Mouse (Mus musculus) kidney, adult 8-10 months (tissue): ENCODE measurements around the gene Mid1.

Experiments used
- DNase-seq, 2 experiments: peaks; one replicate each; pipeline ENCODE4 v3.0.0; 2022

The Mid1 gene

GRCm38 (mm10) chrX:169826947-169827346 lies 141.9 kb downstream of the Mid1 start:
- DNase-seq, result no peak

GRCm38 (mm10) chrX:169827720-169828119 lies 142.7 kb downstream of the Mid1 start:
- DNase-seq, result no peak

- DNase-seq, result no peak
Observed at GRCm38 (mm10) chrX:169828136-169828535, 143.1 kb downstream of the Mid1 start.

GRCm38 (mm10) chrX:169830052-169830451 lies 145.1 kb downstream of the Mid1 start:
- DNase-seq, result no peak

GRCm38 (mm10) chrX:169837947-169838649 lies 153.1 kb downstream of the Mid1 start:
- no peak for DNase-seq

- DNase-seq, result no peak
Observed at GRCm38 (mm10) chrX:169838650-169838971, 153.6 kb downstream of the Mid1 start.

- no peak for DNase-seq
Observed at GRCm38 (mm10) chrX:169843267-169843666, 158.3 kb downstream of the Mid1 start.

- no peak for DNase-seq
Observed at GRCm38 (mm10) chrX:169844150-169844772, 159.3 kb downstream of the Mid1 start.

- DNase-seq, result no peak
Observed at GRCm38 (mm10) chrX:169846187-169846586, 161.2 kb downstream of the Mid1 start.

GRCm38 (mm10) chrX:169861194-169861720 lies 176.3 kb downstream of the Mid1 start:
- no peak for DNase-seq

- DNase-seq, result no peak
Observed at GRCm38 (mm10) chrX:169862440-169862839, 177.4 kb downstream of the Mid1 start.

- DNase-seq, result peak in 1 of 2 experiments; percentile 67
Observed at GRCm38 (mm10) chrX:169862848-169863247, 177.8 kb downstream of the Mid1 start.

- DNase-seq, result no peak
Observed at GRCm38 (mm10) chrX:169863841-169864240, 178.8 kb downstream of the Mid1 start.

GRCm38 (mm10) chrX:169868223-169868622 lies 183.2 kb downstream of the Mid1 start:
- DNase-seq, result no peak

GRCm38 (mm10) chrX:169874475-169874874 lies 189.5 kb downstream of the Mid1 start:
- DNase-seq, result no peak

GRCm38 (mm10) chrX:169879481-169880362 lies 194.7 kb downstream of the Mid1 start:
- peak; percentile 80 to 95 for DNase-seq

- DNase-seq, result no peak
Observed at GRCm38 (mm10) chrX:169880363-169880711, 195.3 kb downstream of the Mid1 start.

GRCm38 (mm10) chrX:169880826-169881225 lies 195.8 kb downstream of the Mid1 start:
- peak in 1 of 2 experiments; percentile 38 for DNase-seq

GRCm38 (mm10) chrX:169881253-169882219 lies 196.5 kb downstream of the Mid1 start:
- DNase-seq, result peak in 1 of 2 experiments; percentile 31

- no peak for DNase-seq
Observed at GRCm38 (mm10) chrX:169882220-169882609, 197.2 kb downstream of the Mid1 start.

- DNase-seq, result peak in 1 of 2 experiments; percentile 68
Observed at GRCm38 (mm10) chrX:169883536-169884272, 198.7 kb downstream of the Mid1 start.
